12 mouse cellular contexts compared by ENCODE assay signal in genomic region chr1:86632732-86633380, GRCm38 (mm10). TPM values are rescaled to one million over a fixed set of nuclear protein-coding genes. Genes with fewer than 3 reads are reported as not detected.
DNase-seq lines count a peak whose midpoint lies in the region; ATAC-seq and TF ChIP-seq lines count a peak whose summit lies in the region.
"Had no signal": no experiment of that assay in that cellular context is flagged by ENCODE, and none has a peak within 500 bp of the region (broad histone marks: within the 10 kb centered on the region; RNA-seq: fewer than 3 reads in every experiment).

No protein-coding gene starts in this region.

- H3K36me3 ChIP-seq in embryonic facial prominence, embryonic 11.5 days (replicated peaks; ENCODE audit: control insufficient read depth, insufficient read depth, low read depth, low read length), result no peaks in the 10 kb centered on the region
- H3K36me3 ChIP-seq in embryonic facial prominence, embryonic 10.5 days (replicated peaks), result no peaks in the 10 kb centered on the region
- H3K36me3 ChIP-seq in kidney, adult 2 months (ENCODE audit: control insufficient read depth, insufficient read depth, low read length), result no peaks in the 10 kb centered on the region
- no peaks in the 10 kb centered on the region for H3K36me3 ChIP-seq in intestine, embryonic 15.5 days
- H3K36me3 ChIP-seq in stomach, embryonic 15.5 days, result no peaks in the 10 kb centered on the region
- H3K36me3 ChIP-seq in thymus, adult 2 months (ENCODE audit: control insufficient read depth, insufficient read depth, low read length), result no peaks in the 10 kb centered on the region

- TF ChIP-seq CTCF in kidney, adult 2 months (conservative IDR thresholded peaks at IDR 0.05; ENCODE audit: insufficient read depth, insufficient read length, low read depth, low read length), result no peak
- TF ChIP-seq CTCF in thymus, adult 2 months (IDR thresholded peaks at IDR 0.05; ENCODE audit: borderline replicate concordance, control insufficient read depth, extremely low read depth, insufficient read depth, low read length, poor library complexity), result no peak

- no peaks in the 10 kb centered on the region for H3K27me3 ChIP-seq in embryonic facial prominence, embryonic 11.5 days (ENCODE audit: control insufficient read depth, insufficient read depth, low read length)
- H3K27me3 ChIP-seq in embryonic facial prominence, embryonic 10.5 days (replicated peaks; ENCODE audit: low read depth, poor library complexity, severe bottlenecking), result no peaks in the 10 kb centered on the region
- H3K27me3 ChIP-seq in kidney, adult 2 months (replicated peaks; ENCODE audit: control insufficient read depth, insufficient read depth, low read length), result no peaks in the 10 kb centered on the region
- no peaks in the 10 kb centered on the region for H3K27me3 ChIP-seq in intestine, embryonic 15.5 days (replicated peaks)
- no peaks in the 10 kb centered on the region for H3K27me3 ChIP-seq in stomach, embryonic 15.5 days (replicated peaks)
- no peaks in the 10 kb centered on the region for H3K27me3 ChIP-seq in thymus, adult 2 months (ENCODE audit: control insufficient read depth, insufficient read depth, low read length)

- no peak overlapping the region for H3K9ac ChIP-seq in embryonic facial prominence, embryonic 11.5 days (replicated peaks; ENCODE audit: low read length)
- H3K9ac ChIP-seq in intestine, embryonic 15.5 days, result no peak overlapping the region
- no peak overlapping the region for H3K9ac ChIP-seq in stomach, embryonic 15.5 days

- no peak overlapping the region for H3K4me2 ChIP-seq in embryonic facial prominence, embryonic 11.5 days (ENCODE audit: low read depth, low read length)
- no peak overlapping the region for H3K4me2 ChIP-seq in intestine, embryonic 15.5 days (replicated peaks)
- H3K4me2 ChIP-seq in stomach, embryonic 15.5 days, result no peak overlapping the region

- no peak overlapping the region for H3K27ac ChIP-seq in embryonic facial prominence, embryonic 11.5 days (replicated peaks; ENCODE audit: low read depth, low read length)
- H3K27ac ChIP-seq in embryonic facial prominence, embryonic 10.5 days (replicated peaks), result no peak overlapping the region
- no peak overlapping the region for H3K27ac ChIP-seq in kidney, adult 2 months (ENCODE audit: insufficient read depth, low read depth, low read length)
- H3K27ac ChIP-seq in intestine, embryonic 15.5 days, result peak overlapping the region; percentile 28
- H3K27ac ChIP-seq in stomach, embryonic 15.5 days, result peak overlapping the region; percentile 74
- H3K27ac ChIP-seq in thymus, adult 2 months (ENCODE audit: control insufficient read depth, insufficient read depth, low read length), result no peak overlapping the region

- no peaks in the 10 kb centered on the region for H3K4me1 ChIP-seq in embryonic facial prominence, embryonic 11.5 days (ENCODE audit: control insufficient read depth, insufficient read depth, low read length)
- H3K4me1 ChIP-seq in embryonic facial prominence, embryonic 10.5 days, result peaks cover 21% of the 10 kb centered on the region
- no peaks in the 10 kb centered on the region for H3K4me1 ChIP-seq in kidney, adult 2 months (ENCODE audit: control insufficient read depth, insufficient read depth, low read length)
- peaks cover 15% of the 10 kb centered on the region; the same call in 1 of the 2 replicates for H3K4me1 ChIP-seq in intestine, embryonic 15.5 days (replicated peaks)
- H3K4me1 ChIP-seq in stomach, embryonic 15.5 days, result peaks cover 12% of the 10 kb centered on the region; the same call in 1 of the 2 replicates
- H3K4me1 ChIP-seq in thymus, adult 2 months (replicated peaks; ENCODE audit: control insufficient read depth, insufficient read depth, low read length), result no peaks in the 10 kb centered on the region

- no peaks in the 10 kb centered on the region for H3K9me3 ChIP-seq in embryonic facial prominence, embryonic 11.5 days (replicated peaks; ENCODE audit: control insufficient read depth, low read length)
- H3K9me3 ChIP-seq in embryonic facial prominence, embryonic 10.5 days, result no peaks in the 10 kb centered on the region
- H3K9me3 ChIP-seq in intestine, embryonic 15.5 days, result no peaks in the 10 kb centered on the region
- no peaks in the 10 kb centered on the region for H3K9me3 ChIP-seq in stomach, embryonic 15.5 days
- H3K9me3 ChIP-seq: megakaryocyte, embryonic 14.5 days had no signal

- peak; percentile 8 for DNase-seq in embryonic facial prominence, embryonic 11.5 days (ENCODE audit: low spot score)
- DNase-seq in embryonic facial prominence, embryonic 10.5 days (ENCODE audit: low spot score), result no peak
- peak; percentile 65 for DNase-seq in kidney, postnatal 10 days
- no peak for DNase-seq in kidney, adult 2 months
- DNase-seq in thymus, postnatal 4 days, result no peak
- DNase-seq in thymus, adult 2 months, result no peak
- DNase-seq: cerebellum, postnatal 14 days; right cerebral cortex, postnatal 4 days had no signal

- no peak overlapping the region for H3K4me3 ChIP-seq in embryonic facial prominence, embryonic 11.5 days (ENCODE audit: low read depth, low read length)
- no peak overlapping the region for H3K4me3 ChIP-seq in embryonic facial prominence, embryonic 10.5 days
- H3K4me3 ChIP-seq in kidney, adult 2 months (ENCODE audit: insufficient read depth, low read depth, low read length), result no peak overlapping the region
- H3K4me3 ChIP-seq in intestine, embryonic 15.5 days (replicated peaks), result no peak overlapping the region
- no peak overlapping the region for H3K4me3 ChIP-seq in stomach, embryonic 15.5 days (replicated peaks)
- H3K4me3 ChIP-seq in thymus, adult 2 months (ENCODE audit: control insufficient read depth, insufficient read depth, low read length), result no peak overlapping the region
- H3K4me3 ChIP-seq: megakaryocyte, embryonic 14.5 days had no signal

- ATAC-seq in embryonic facial prominence, embryonic 11.5 days (replicated peaks; ENCODE audit: insufficient number of reproducible peaks, low FRiP score, low TSS enrichment, low read depth), result no peak
- peak; percentile 80 for ATAC-seq in intestine, embryonic 15.5 days
- peak; percentile 54; the same call in 1 of the 2 replicates for ATAC-seq in stomach, embryonic 15.5 days (ENCODE audit: insufficient read depth, low FRiP score, low read depth)

- 46% methylated on average over 6 of the region's 6 CpGs for WGBS in embryonic facial prominence, embryonic 11.5 days
- 45% methylated on average over 6 of the region's 6 CpGs for WGBS in embryonic facial prominence, embryonic 10.5 days
- 49% methylated on average over 6 of the region's 6 CpGs for WGBS in kidney, adult 2 months
- 28% methylated on average over 6 of the region's 6 CpGs for WGBS in intestine, embryonic 15.5 days
- 36% methylated on average over 6 of the region's 6 CpGs for WGBS in stomach, embryonic 15.5 days
- 72% methylated on average over 6 of the region's 6 CpGs for WGBS in thymus, adult 2 months

- no peak for TF ChIP-seq POLR2A in kidney, adult 2 months (IDR thresholded peaks at IDR 0.05; ENCODE audit: low read depth, low read length)
- TF ChIP-seq POLR2A in thymus, adult 2 months (IDR thresholded peaks at IDR 0.05; ENCODE audit: control insufficient read depth, extremely low read depth, insufficient read depth, low read length, poor library complexity), result no peak

RNA-seq across cellular contexts. Expression of gene Nppc, which starts 37.5 kb away (rescaled TPM):
- 0.34 and 1.4 TPM in 2 replicates for polyA plus RNA-seq in embryonic facial prominence, embryonic 11.5 days (2014; fragmentation: Nextera tagmentation; extraction: Ambion mirVana)
- 1.00 and 3.5 TPM in 2 replicates for polyA plus RNA-seq in embryonic facial prominence, embryonic 10.5 days (2016; fragmentation: Nextera tagmentation; extraction: Ambion mirVana)
- 0.08 and 0.09 TPM in 2 replicates for polyA plus RNA-seq in kidney, adult 2 months (2012; rRNA removed)
- polyA plus RNA-seq in intestine, embryonic 15.5 days (2015; fragmentation: Nextera tagmentation; extraction: Ambion mirVana), result 0.43 and 0.64 TPM in 2 replicates
- polyA plus RNA-seq in stomach, embryonic 15.5 days (2015; fragmentation: Nextera tagmentation; extraction: Ambion mirVana), result 2.5 and 3.0 TPM in 2 replicates
- polyA plus RNA-seq in thymus, adult 2 months (2012; rRNA removed), result 0.89 and 1.2 TPM in 2 replicates
- polyA plus RNA-seq: C2C12 had no signal

RNA-seq across cellular contexts. Expression of gene Cops7b, which starts 50.2 kb away (rescaled TPM):
- polyA plus RNA-seq in embryonic facial prominence, embryonic 11.5 days (2014; fragmentation: Nextera tagmentation; extraction: Ambion mirVana), result 56.5 and 58.8 TPM in 2 replicates
- polyA plus RNA-seq in embryonic facial prominence, embryonic 10.5 days (2016; fragmentation: Nextera tagmentation; extraction: Ambion mirVana), result 74.1 and 75.7 TPM in 2 replicates
- 20.1 and 22.5 TPM in 2 replicates for polyA plus RNA-seq in kidney, adult 2 months (2012; rRNA removed)
- 32.3 and 33.0 TPM in 2 replicates for polyA plus RNA-seq in intestine, embryonic 15.5 days (2015; fragmentation: Nextera tagmentation; extraction: Ambion mirVana)
- polyA plus RNA-seq in stomach, embryonic 15.5 days (2015; fragmentation: Nextera tagmentation; extraction: Ambion mirVana), result 31.7 and 33.8 TPM in 2 replicates
- polyA plus RNA-seq in thymus, adult 2 months (2012; rRNA removed), result 61.2 and 67.6 TPM in 2 replicates

RNA-seq across cellular contexts. Expression of gene Pde6d, which starts 50.4 kb away (rescaled TPM):
- 85.4 and 88.4 TPM in 2 replicates for polyA plus RNA-seq in embryonic facial prominence, embryonic 11.5 days (2014; fragmentation: Nextera tagmentation; extraction: Ambion mirVana)
- polyA plus RNA-seq in embryonic facial prominence, embryonic 10.5 days (2016; fragmentation: Nextera tagmentation; extraction: Ambion mirVana), result 60.8 and 61.2 TPM in 2 replicates
- 20.2 and 24.9 TPM in 2 replicates for polyA plus RNA-seq in kidney, adult 2 months (2012; rRNA removed)
- 45.8 and 56.6 TPM in 2 replicates for polyA plus RNA-seq in intestine, embryonic 15.5 days (2015; fragmentation: Nextera tagmentation; extraction: Ambion mirVana)
- 53.7 and 59.4 TPM in 2 replicates for polyA plus RNA-seq in stomach, embryonic 15.5 days (2015; fragmentation: Nextera tagmentation; extraction: Ambion mirVana)
- 19.9 and 23.4 TPM in 2 replicates for polyA plus RNA-seq in thymus, adult 2 months (2012; rRNA removed)

Comparison
In these comparisons a context has a peak if more than half of its experiments do, and no peak if none do; other contexts are left out.
1. DNase-seq: peak in embryonic facial prominence, embryonic 11.5 days (single experiment) and kidney, postnatal 10 days (single experiment); none in embryonic facial prominence, embryonic 10.5 days (single experiment), kidney, adult 2 months (single experiment), thymus, postnatal 4 days (single experiment) and thymus, adult 2 months (single experiment).
2. H3K27ac ChIP-seq: peak in intestine, embryonic 15.5 days (single experiment) and stomach, embryonic 15.5 days (single experiment); none in embryonic facial prominence, embryonic 11.5 days (single experiment), embryonic facial prominence, embryonic 10.5 days (single experiment), kidney, adult 2 months (single experiment) and thymus, adult 2 months (single experiment).